8 mouse cellular contexts compared by ENCODE assay signal in genomic region chrX:105929478-105930038, GRCm38 (mm10). TPM values are rescaled to one million over a fixed set of nuclear protein-coding genes. Genes with fewer than 3 reads are reported as not detected.
DNase-seq lines count a peak whose midpoint lies in the region; ATAC-seq and TF ChIP-seq lines count a peak whose summit lies in the region.

No protein-coding gene starts in this region.

- H3K4me2 ChIP-seq in limb, embryonic 13.5 days (replicated peaks): peak overlapping the region; percentile 38; the same call in 1 of the 2 replicates

- H3K4me1 ChIP-seq in liver, adult 2 months (ENCODE audit: control insufficient read depth, insufficient read depth, low read length): peaks cover 5% of the 10 kb centered on the region; the same call in 1 of the 2 replicates
- peaks cover 23% of the 10 kb centered on the region for H3K4me1 ChIP-seq in erythroblast, embryonic 14.5 days (ENCODE audit: control insufficient read depth)
- H3K4me1 ChIP-seq in limb, embryonic 13.5 days: peaks cover 10% of the 10 kb centered on the region; the same call in 1 of the 2 replicates
- no peaks in the 10 kb centered on the region for H3K4me1 ChIP-seq in small intestine, adult 2 months (ENCODE audit: control insufficient read depth, insufficient read depth, insufficient read length, low read length)

- peak overlapping the region; percentile 42 for H3K27ac ChIP-seq in liver, adult 2 months (replicated peaks; ENCODE audit: insufficient read depth, low read depth, low read length)
- no peak overlapping the region for H3K27ac ChIP-seq in limb, embryonic 13.5 days
- H3K27ac ChIP-seq in small intestine, adult 2 months (ENCODE audit: insufficient read depth, low read depth, low read length): no peak overlapping the region

- no peaks in the 10 kb centered on the region for H3K36me3 ChIP-seq in liver, adult 2 months (ENCODE audit: control insufficient read depth, insufficient read depth, low read length)
- H3K36me3 ChIP-seq in erythroblast, embryonic 14.5 days (ENCODE audit: control insufficient read depth): peaks cover 4% of the 10 kb centered on the region
- H3K36me3 ChIP-seq in limb, embryonic 13.5 days: no peaks in the 10 kb centered on the region
- H3K36me3 ChIP-seq in small intestine, adult 2 months (ENCODE audit: control insufficient read depth, insufficient read depth, low read length): no peaks in the 10 kb centered on the region

- H3K9me3 ChIP-seq in erythroblast, embryonic 14.5 days (ENCODE audit: control insufficient read depth, low read length): peaks cover 10% of the 10 kb centered on the region
- H3K9me3 ChIP-seq in limb, embryonic 13.5 days: no peaks in the 10 kb centered on the region

- no peak for DNase-seq in liver, adult 2 months (ENCODE audit: extremely low read depth, low read depth, low spot score)
- DNase-seq in liver: no peak
- no peak for DNase-seq in layer of hippocampus, adult 9-11 months
- DNase-seq in B cell, adult 2 months: no peak
- DNase-seq in adrenal gland, adult 8-10 months: no peak

- ATAC-seq in limb, embryonic 13.5 days (ENCODE audit: low FRiP score, low read depth): peak; percentile 38

- WGBS in liver, adult 2 months: 25% methylated on average over 8 of the region's 8 CpGs
- WGBS in limb, embryonic 13.5 days: 35% methylated on average over 8 of the region's 8 CpGs
- WGBS in small intestine, adult 2 months: 32% methylated on average over 8 of the region's 8 CpGs

- H3K9ac ChIP-seq in liver, adult 2 months (ENCODE audit: low read depth, low read length): peak overlapping the region; percentile 40; the same call in 1 of the 2 replicates
- no peak overlapping the region for H3K9ac ChIP-seq in limb, embryonic 13.5 days

- peaks cover 10% of the 10 kb centered on the region; the same call in 1 of the 2 replicates for H3K79me2 ChIP-seq in liver, adult 2 months (ENCODE audit: control insufficient read depth, insufficient read depth, low read length)

- no peak for TF ChIP-seq POLR2A in liver, adult 2 months (IDR thresholded peaks at IDR 0.05; ENCODE audit: extremely low read depth, insufficient read depth, low read length)
- TF ChIP-seq POLR2A in small intestine, adult 2 months (IDR thresholded peaks at IDR 0.05; ENCODE audit: low read depth, low read length): no peak

- no peaks in the 10 kb centered on the region for H3K27me3 ChIP-seq in liver, adult 2 months (ENCODE audit: control insufficient read depth, insufficient read depth, low read length)
- peaks cover 3% of the 10 kb centered on the region; the same call in 1 of the 2 replicates for H3K27me3 ChIP-seq in erythroblast, embryonic 14.5 days (ENCODE audit: control insufficient read depth)
- no peaks in the 10 kb centered on the region for H3K27me3 ChIP-seq in limb, embryonic 13.5 days
- no peaks in the 10 kb centered on the region for H3K27me3 ChIP-seq in small intestine, adult 2 months (ENCODE audit: control insufficient read depth, insufficient read depth, low read length)

- TF ChIP-seq CTCF in liver, adult 2 months (IDR thresholded peaks at IDR 0.05; ENCODE audit: low read depth, low read length): no peak
- TF ChIP-seq CTCF in small intestine, adult 2 months (IDR thresholded peaks at IDR 0.05; ENCODE audit: extremely low read depth, insufficient read length, insufficient replicate concordance, low read depth, low read length): no peak

- H3K4me3 ChIP-seq in liver, adult 2 months (ENCODE audit: insufficient read depth, low read depth, low read length): peak overlapping the region; percentile 85
- H3K4me3 ChIP-seq in erythroblast, embryonic 14.5 days (replicated peaks): peak overlapping the region; percentile 91
- peak overlapping the region; percentile 66 for H3K4me3 ChIP-seq in limb, embryonic 13.5 days
- H3K4me3 ChIP-seq in small intestine, adult 2 months (ENCODE audit: low read depth, low read length): peak overlapping the region; percentile 90

RNA-seq across cellular contexts. Expression of gene Atrx, which starts 0.4 kb away (rescaled TPM):
- 78.1 and 81.2 TPM in 2 replicates for total RNA-seq in liver, adult 2 months (2014; rRNA removed)
- 10.5 and 11.8 TPM in 2 replicates for polyA plus RNA-seq in liver, adult 2 months (2012; rRNA removed)
- 0.38 and 0.58 TPM in 2 replicates for polyA plus RNA-seq in erythroblast, embryonic 14.5 days (2012)
- polyA plus RNA-seq in limb, embryonic 13.5 days (2015; fragmentation: Nextera tagmentation; extraction: Ambion mirVana): 250 TPM in 2 replicates
- 4.7 and 13.9 TPM in 2 replicates for polyA plus RNA-seq in small intestine, adult 2 months (2012; rRNA removed)
- 100 to 1,000 TPM; 105 to 165 (median 124) TPM for total RNA-seq in adrenal gland, adult 8-10 months (2022)

Comparison
In these comparisons a context has a peak if more than half of its experiments do, and no peak if none do; other contexts are left out.
1. RNA of gene Atrx, which starts 0.4 kb away (polyA plus RNA-seq): 250 TPM in limb, embryonic 13.5 days; 4.7 to 13.9 TPM in small intestine, adult 2 months, 10.5 to 11.8 TPM in liver, adult 2 months and 0.38 to 0.58 TPM in erythroblast, embryonic 14.5 days; every median in the first group is over 10 times any median in the second.
2. Peak in every context shown above with its lines, with median percentiles within 50 percentile points of each other: H3K4me3 ChIP-seq.